In the genomic region with DNA sequence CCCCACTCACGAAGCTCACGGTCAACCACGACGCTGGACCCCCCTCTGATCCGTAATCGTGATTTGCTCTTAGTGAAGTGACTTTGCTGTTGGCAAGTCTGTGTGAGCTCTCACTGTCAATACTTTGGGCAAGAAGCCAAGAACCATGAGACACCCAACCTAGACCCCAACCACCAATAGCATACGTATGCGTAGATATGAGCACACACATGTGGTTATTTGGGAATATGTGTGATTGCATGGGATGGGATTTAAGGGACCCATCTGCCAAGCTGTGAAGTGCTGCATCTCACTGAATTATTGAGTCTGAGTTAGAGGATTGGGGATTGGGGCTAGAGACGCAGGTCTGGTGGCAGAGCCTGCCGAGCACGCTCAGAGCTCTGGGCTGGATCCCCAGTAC, we compare ENCODE assay signal across 25 mouse cellular contexts. TPM values are rescaled to one million over a fixed set of nuclear protein-coding genes. Genes with fewer than 3 reads are reported as not detected.
DNase-seq lines count a peak whose midpoint lies in the region; ATAC-seq and TF ChIP-seq lines count a peak whose summit lies in the region.
"Had no signal": no experiment of that assay in that cellular context is flagged by ENCODE, and none has a peak within 500 bp of the region (broad histone marks: within the 10 kb centered on the region; RNA-seq: fewer than 3 reads in every experiment).

No protein-coding gene starts in this region.

- DNase-seq in forebrain, embryonic 11.5 days (ENCODE audit: low spot score) = no peak
- no peak for DNase-seq in forebrain, embryonic 10.5 days (ENCODE audit: extremely low spot score, low spot score)
- peak; percentile 19 for DNase-seq in midbrain, embryonic 11.5 days (ENCODE audit: low spot score, missing footprints)
- DNase-seq in midbrain, postnatal 0 days (ENCODE audit: low spot score) = no peak
- peak; percentile 16 for DNase-seq in forebrain, postnatal 0 days
- DNase-seq in Muller cell, postnatal 12 days (ENCODE audit: inconsistent ontology term) = no peak
- DNase-seq: adrenal gland, adult 2 months; adrenal gland, postnatal 10 days; adrenal gland, postnatal 25 days; B cell, adult 2 months; cerebellum, adult 11-12 months; cerebellum, adult 2 months; cerebellum, adult 9-10 months; cerebellum, postnatal 10 days; cerebellum, postnatal 25 days had no signal

- no peak overlapping the region for H3K4me3 ChIP-seq in forebrain, embryonic 13.5 days
- H3K4me3 ChIP-seq in forebrain, embryonic 11.5 days (ENCODE audit: low read depth, low read length) = no peak overlapping the region
- no peak overlapping the region for H3K4me3 ChIP-seq in forebrain, embryonic 15.5 days
- no peak overlapping the region for H3K4me3 ChIP-seq in forebrain, embryonic 10.5 days
- no peak overlapping the region for H3K4me3 ChIP-seq in midbrain, embryonic 11.5 days (ENCODE audit: low read depth, low read length)
- H3K4me3 ChIP-seq in midbrain, postnatal 0 days (ENCODE audit: low read depth, low read length) = no peak overlapping the region
- H3K4me3 ChIP-seq in forebrain, postnatal 0 days (ENCODE audit: low read depth, low read length) = no peak overlapping the region
- H3K4me3 ChIP-seq: embryonic facial prominence, embryonic 10.5 days; embryonic facial prominence, embryonic 12.5 days had no signal

- H3K27me3 ChIP-seq in forebrain, embryonic 13.5 days = peaks cover 6% of the 10 kb centered on the region; the same call in 1 of the 2 replicates
- H3K27me3 ChIP-seq in forebrain, embryonic 11.5 days (ENCODE audit: control insufficient read depth, insufficient read depth, low read length) = no peaks in the 10 kb centered on the region
- H3K27me3 ChIP-seq in forebrain, embryonic 15.5 days = no peaks in the 10 kb centered on the region
- H3K27me3 ChIP-seq in forebrain, embryonic 10.5 days (ENCODE audit: poor library complexity, severe bottlenecking) = peaks cover 16% of the 10 kb centered on the region
- no peaks in the 10 kb centered on the region for H3K27me3 ChIP-seq in midbrain, embryonic 11.5 days (ENCODE audit: control insufficient read depth, insufficient read depth, low read length)
- no peaks in the 10 kb centered on the region for H3K27me3 ChIP-seq in midbrain, postnatal 0 days (ENCODE audit: insufficient read depth, low read length)
- H3K27me3 ChIP-seq in forebrain, postnatal 0 days (ENCODE audit: insufficient read depth, low read length) = no peaks in the 10 kb centered on the region
- H3K27me3 ChIP-seq: CH12.LX; embryonic facial prominence, embryonic 12.5 days had no signal

- H3K27ac ChIP-seq in forebrain, embryonic 13.5 days = no peak overlapping the region
- H3K27ac ChIP-seq in forebrain, embryonic 11.5 days (ENCODE audit: low read depth, low read length) = no peak overlapping the region
- H3K27ac ChIP-seq in forebrain, embryonic 15.5 days (replicated peaks) = no peak overlapping the region
- no peak overlapping the region for H3K27ac ChIP-seq in forebrain, embryonic 10.5 days
- no peak overlapping the region for H3K27ac ChIP-seq in midbrain, embryonic 11.5 days (ENCODE audit: low read depth, low read length)
- no peak overlapping the region for H3K27ac ChIP-seq in midbrain, postnatal 0 days (ENCODE audit: low read depth, low read length)
- H3K27ac ChIP-seq in forebrain, postnatal 0 days (ENCODE audit: low read depth, low read length) = no peak overlapping the region
- H3K27ac ChIP-seq: embryonic facial prominence, embryonic 10.5 days; embryonic facial prominence, embryonic 12.5 days had no signal

- no peak overlapping the region for H3K9ac ChIP-seq in forebrain, embryonic 13.5 days
- H3K9ac ChIP-seq in forebrain, embryonic 11.5 days (ENCODE audit: low read length) = no peak overlapping the region
- no peak overlapping the region for H3K9ac ChIP-seq in forebrain, embryonic 15.5 days (replicated peaks)
- H3K9ac ChIP-seq in midbrain, embryonic 11.5 days (ENCODE audit: low read length) = no peak overlapping the region
- no peak overlapping the region for H3K9ac ChIP-seq in midbrain, postnatal 0 days (replicated peaks; ENCODE audit: low read length, poor library complexity, severe bottlenecking)
- no peak overlapping the region for H3K9ac ChIP-seq in forebrain, postnatal 0 days
- H3K9ac ChIP-seq: embryonic facial prominence, embryonic 12.5 days had no signal

- WGBS in forebrain, embryonic 13.5 days = 85% methylated on average over 11 of the region's 11 CpGs
- 92% methylated on average over 11 of the region's 11 CpGs for WGBS in forebrain, embryonic 11.5 days
- 86% methylated on average over 11 of the region's 11 CpGs for WGBS in forebrain, embryonic 15.5 days
- WGBS in forebrain, embryonic 10.5 days = 94% methylated on average over 11 of the region's 11 CpGs
- 91% methylated on average over 11 of the region's 11 CpGs for WGBS in midbrain, embryonic 11.5 days
- 88% methylated on average over 11 of the region's 11 CpGs for WGBS in midbrain, postnatal 0 days
- 73% methylated on average over 11 of the region's 11 CpGs for WGBS in forebrain, postnatal 0 days

- peak; percentile 77 for ATAC-seq in forebrain, embryonic 13.5 days
- ATAC-seq in forebrain, embryonic 11.5 days (replicated peaks; ENCODE audit: low FRiP score) = no peak
- ATAC-seq in forebrain, embryonic 15.5 days (replicated peaks) = peak; percentile 78
- no peak for ATAC-seq in midbrain, embryonic 11.5 days (ENCODE audit: low FRiP score)
- ATAC-seq in midbrain, postnatal 0 days (ENCODE audit: low FRiP score) = no peak
- peak; percentile 90 for ATAC-seq in forebrain, postnatal 0 days
- ATAC-seq: CD4-positive, CD25-positive, alpha-beta regulatory T cell, adult 4 months had no signal

- H3K4me1 ChIP-seq in forebrain, embryonic 13.5 days = no peaks in the 10 kb centered on the region
- no peaks in the 10 kb centered on the region for H3K4me1 ChIP-seq in forebrain, embryonic 11.5 days (replicated peaks; ENCODE audit: control insufficient read depth, insufficient read depth, low read length)
- H3K4me1 ChIP-seq in forebrain, embryonic 15.5 days = no peaks in the 10 kb centered on the region
- H3K4me1 ChIP-seq in forebrain, embryonic 10.5 days = no peaks in the 10 kb centered on the region
- H3K4me1 ChIP-seq in midbrain, embryonic 11.5 days (ENCODE audit: control insufficient read depth, insufficient read depth, low read length) = no peaks in the 10 kb centered on the region
- no peaks in the 10 kb centered on the region for H3K4me1 ChIP-seq in midbrain, postnatal 0 days (ENCODE audit: insufficient read depth, low read length)
- H3K4me1 ChIP-seq in forebrain, postnatal 0 days (ENCODE audit: insufficient read depth) = no peaks in the 10 kb centered on the region
- H3K4me1 ChIP-seq: embryonic facial prominence, embryonic 10.5 days; embryonic facial prominence, embryonic 12.5 days had no signal

- TF ChIP-seq CTCF in midbrain, postnatal 0 days (IDR thresholded peaks at IDR 0.05) = no peak
- no peak for TF ChIP-seq CTCF in forebrain, postnatal 0 days (IDR thresholded peaks at IDR 0.05; ENCODE audit: low read depth)

- H3K9me3 ChIP-seq in forebrain, embryonic 13.5 days (replicated peaks) = no peaks in the 10 kb centered on the region
- no peaks in the 10 kb centered on the region for H3K9me3 ChIP-seq in forebrain, embryonic 11.5 days (ENCODE audit: control insufficient read depth, low read length)
- no peaks in the 10 kb centered on the region for H3K9me3 ChIP-seq in forebrain, embryonic 15.5 days
- no peaks in the 10 kb centered on the region for H3K9me3 ChIP-seq in forebrain, embryonic 10.5 days
- H3K9me3 ChIP-seq in midbrain, embryonic 11.5 days (ENCODE audit: control insufficient read depth, low read length) = no peaks in the 10 kb centered on the region
- H3K9me3 ChIP-seq in midbrain, postnatal 0 days (ENCODE audit: low read length) = no peaks in the 10 kb centered on the region
- no peaks in the 10 kb centered on the region for H3K9me3 ChIP-seq in forebrain, postnatal 0 days (ENCODE audit: low read length)
- H3K9me3 ChIP-seq: embryonic facial prominence, embryonic 10.5 days; embryonic facial prominence, embryonic 12.5 days; G1E had no signal

- H3K4me2 ChIP-seq in forebrain, embryonic 13.5 days = no peak overlapping the region
- H3K4me2 ChIP-seq in forebrain, embryonic 11.5 days (ENCODE audit: low read depth, low read length, severe bottlenecking) = no peak overlapping the region
- no peak overlapping the region for H3K4me2 ChIP-seq in forebrain, embryonic 15.5 days (replicated peaks)
- no peak overlapping the region for H3K4me2 ChIP-seq in midbrain, embryonic 11.5 days
- H3K4me2 ChIP-seq in midbrain, postnatal 0 days (ENCODE audit: low read depth, low read length, poor library complexity, severe bottlenecking) = no peak overlapping the region
- H3K4me2 ChIP-seq in forebrain, postnatal 0 days (ENCODE audit: low read depth) = no peak overlapping the region
- H3K4me2 ChIP-seq: embryonic facial prominence, embryonic 12.5 days had no signal

- H3K36me3 ChIP-seq in forebrain, embryonic 13.5 days (ENCODE audit: poor library complexity, severe bottlenecking) = no peaks in the 10 kb centered on the region
- no peaks in the 10 kb centered on the region for H3K36me3 ChIP-seq in forebrain, embryonic 11.5 days (ENCODE audit: control insufficient read depth, insufficient read depth, low read length)
- no peaks in the 10 kb centered on the region for H3K36me3 ChIP-seq in forebrain, embryonic 15.5 days
- no peaks in the 10 kb centered on the region for H3K36me3 ChIP-seq in forebrain, embryonic 10.5 days (replicated peaks)
- H3K36me3 ChIP-seq in midbrain, embryonic 11.5 days (ENCODE audit: control insufficient read depth, insufficient read depth, low read length) = no peaks in the 10 kb centered on the region
- no peaks in the 10 kb centered on the region for H3K36me3 ChIP-seq in midbrain, postnatal 0 days (ENCODE audit: insufficient read depth, low read length)
- H3K36me3 ChIP-seq in forebrain, postnatal 0 days (ENCODE audit: insufficient read depth) = no peaks in the 10 kb centered on the region
- H3K36me3 ChIP-seq: embryonic facial prominence, embryonic 10.5 days; embryonic facial prominence, embryonic 12.5 days; G1E had no signal

RNA-seq across cellular contexts. Expression of gene Mak, which starts 7.9 kb away (rescaled TPM):
- polyA plus RNA-seq in forebrain, embryonic 13.5 days (2015; fragmentation: Nextera tagmentation; extraction: Ambion mirVana) = 0.74 and 0.81 TPM in 2 replicates
- polyA plus RNA-seq in forebrain, embryonic 11.5 days (2014; fragmentation: Nextera tagmentation; extraction: Ambion mirVana) = 0.87 and 1.6 TPM in 2 replicates
- 0.93 and 1.6 TPM in 2 replicates for polyA plus RNA-seq in forebrain, embryonic 15.5 days (2015; fragmentation: Nextera tagmentation; extraction: Ambion mirVana)
- 1.2 and 1.4 TPM in 2 replicates for polyA plus RNA-seq in forebrain, embryonic 10.5 days (2016; fragmentation: Nextera tagmentation; extraction: Ambion mirVana)
- polyA plus RNA-seq in midbrain, embryonic 11.5 days (2014; fragmentation: Nextera tagmentation; extraction: Ambion mirVana) = 0.61 TPM in 2 replicates
- 1.1 and 2.3 TPM in 2 replicates for total RNA-seq in midbrain, postnatal 0 days (2014; rRNA removed)
- 2.1 and 2.2 TPM in 2 replicates for polyA plus RNA-seq in midbrain, postnatal 0 days (2015; fragmentation: Nextera tagmentation; extraction: Ambion mirVana)
- 1.5 and 2.3 TPM in 2 replicates for total RNA-seq in forebrain, postnatal 0 days (2014; rRNA removed)
- polyA plus RNA-seq in forebrain, postnatal 0 days (2015; fragmentation: Nextera tagmentation; extraction: Ambion mirVana) = 1.2 and 1.9 TPM in 2 replicates
- total RNA-seq: adrenal gland, postnatal 25 days; CH12.LX had no signal
- polyA plus RNA-seq: G1E had no signal

RNA-seq across cellular contexts. Expression of gene Gcm2, which starts 39.2 kb away (rescaled TPM):
- polyA plus RNA-seq in forebrain, embryonic 13.5 days (2015; fragmentation: Nextera tagmentation; extraction: Ambion mirVana) = not detected in 2 replicates
- not detected in 2 replicates for polyA plus RNA-seq in forebrain, embryonic 11.5 days (2014; fragmentation: Nextera tagmentation; extraction: Ambion mirVana)
- polyA plus RNA-seq in forebrain, embryonic 15.5 days (2015; fragmentation: Nextera tagmentation; extraction: Ambion mirVana) = not detected in 2 replicates
- not detected in 2 replicates for polyA plus RNA-seq in forebrain, embryonic 10.5 days (2016; fragmentation: Nextera tagmentation; extraction: Ambion mirVana)
- not detected in 2 replicates for polyA plus RNA-seq in midbrain, embryonic 11.5 days (2014; fragmentation: Nextera tagmentation; extraction: Ambion mirVana)
- total RNA-seq in midbrain, postnatal 0 days (2014; rRNA removed) = not detected in 2 replicates
- polyA plus RNA-seq in midbrain, postnatal 0 days (2015; fragmentation: Nextera tagmentation; extraction: Ambion mirVana) = not detected in 2 replicates
- total RNA-seq in forebrain, postnatal 0 days (2014; rRNA removed) = not detected in 2 replicates
- not detected in 2 replicates for polyA plus RNA-seq in forebrain, postnatal 0 days (2015; fragmentation: Nextera tagmentation; extraction: Ambion mirVana)
- total RNA-seq: adrenal gland, adult 2 months; adrenal gland, postnatal 10 days; adrenal gland, postnatal 25 days; adrenal gland, postnatal 4 days; G1E had no signal
- polyA plus RNA-seq: adrenal gland, adult 2 months; cerebellum, adult 2 months; cortical plate, adult 2 months; frontal cortex, adult 2 months; G1E had no signal

RNA-seq across cellular contexts. Expression of gene Sycp2l, which starts 42.5 kb away (rescaled TPM):
- 0.08 TPM in 1 of 2 replicates, not detected in the other for polyA plus RNA-seq in forebrain, embryonic 13.5 days (2015; fragmentation: Nextera tagmentation; extraction: Ambion mirVana)
- polyA plus RNA-seq in forebrain, embryonic 11.5 days (2014; fragmentation: Nextera tagmentation; extraction: Ambion mirVana) = not detected in 2 replicates
- not detected in 2 replicates for polyA plus RNA-seq in forebrain, embryonic 15.5 days (2015; fragmentation: Nextera tagmentation; extraction: Ambion mirVana)
- polyA plus RNA-seq in forebrain, embryonic 10.5 days (2016; fragmentation: Nextera tagmentation; extraction: Ambion mirVana) = not detected in 2 replicates
- polyA plus RNA-seq in midbrain, embryonic 11.5 days (2014; fragmentation: Nextera tagmentation; extraction: Ambion mirVana) = not detected in 2 replicates
- 0.16 TPM in 1 of 2 replicates, not detected in the other for total RNA-seq in midbrain, postnatal 0 days (2014; rRNA removed)
- polyA plus RNA-seq in midbrain, postnatal 0 days (2015; fragmentation: Nextera tagmentation; extraction: Ambion mirVana) = not detected in 2 replicates
- not detected in 2 replicates for total RNA-seq in forebrain, postnatal 0 days (2014; rRNA removed)
- polyA plus RNA-seq in forebrain, postnatal 0 days (2015; fragmentation: Nextera tagmentation; extraction: Ambion mirVana) = not detected in 2 replicates
- total RNA-seq: adrenal gland, adult 2 months; adrenal gland, postnatal 10 days; adrenal gland, postnatal 25 days; adrenal gland, postnatal 4 days; G1E had no signal
- polyA plus RNA-seq: adrenal gland, adult 2 months; CD4-positive, CD25-positive, alpha-beta regulatory T cell, adult 4 months; G1E had no signal

RNA-seq across cellular contexts. Expression of gene Tmem14c, which starts 55.5 kb away (rescaled TPM):
- 132 and 144 TPM in 2 replicates for polyA plus RNA-seq in forebrain, embryonic 13.5 days (2015; fragmentation: Nextera tagmentation; extraction: Ambion mirVana)
- 168 and 183 TPM in 2 replicates for polyA plus RNA-seq in forebrain, embryonic 11.5 days (2014; fragmentation: Nextera tagmentation; extraction: Ambion mirVana)
- polyA plus RNA-seq in forebrain, embryonic 15.5 days (2015; fragmentation: Nextera tagmentation; extraction: Ambion mirVana) = 112 and 118 TPM in 2 replicates
- polyA plus RNA-seq in forebrain, embryonic 10.5 days (2016; fragmentation: Nextera tagmentation; extraction: Ambion mirVana) = 223 and 224 TPM in 2 replicates
- polyA plus RNA-seq in midbrain, embryonic 11.5 days (2014; fragmentation: Nextera tagmentation; extraction: Ambion mirVana) = 198 and 200 TPM in 2 replicates
- 34.3 and 54.6 TPM in 2 replicates for total RNA-seq in midbrain, postnatal 0 days (2014; rRNA removed)
- polyA plus RNA-seq in midbrain, postnatal 0 days (2015; fragmentation: Nextera tagmentation; extraction: Ambion mirVana) = 112 and 124 TPM in 2 replicates
- 43.2 and 53.2 TPM in 2 replicates for total RNA-seq in forebrain, postnatal 0 days (2014; rRNA removed)
- 121 and 127 TPM in 2 replicates for polyA plus RNA-seq in forebrain, postnatal 0 days (2015; fragmentation: Nextera tagmentation; extraction: Ambion mirVana)

Comparison
In these comparisons a context has a peak if more than half of its experiments do, and no peak if none do; other contexts are left out.
1. ATAC-seq: peak in forebrain, embryonic 13.5 days (single experiment), forebrain, embryonic 15.5 days (single experiment) and forebrain, postnatal 0 days (single experiment); none in forebrain, embryonic 11.5 days (single experiment), midbrain, embryonic 11.5 days (single experiment) and midbrain, postnatal 0 days (single experiment).
2. DNase-seq: peak in midbrain, embryonic 11.5 days (single experiment) and forebrain, postnatal 0 days (single experiment); none in forebrain, embryonic 11.5 days (single experiment), forebrain, embryonic 10.5 days (single experiment), midbrain, postnatal 0 days (single experiment) and Muller cell, postnatal 12 days (single experiment).